Mouse (Mus musculus): Measurements from ENCODE around the gene Prss41. TPM values are rescaled to one million over a fixed set of nuclear protein-coding genes. Genes with fewer than 3 reads are reported as not detected.

Prss41 gene
- polyA plus RNA-seq, 1 experiment from 2014 or later = 1.1 TPM

DNA sequence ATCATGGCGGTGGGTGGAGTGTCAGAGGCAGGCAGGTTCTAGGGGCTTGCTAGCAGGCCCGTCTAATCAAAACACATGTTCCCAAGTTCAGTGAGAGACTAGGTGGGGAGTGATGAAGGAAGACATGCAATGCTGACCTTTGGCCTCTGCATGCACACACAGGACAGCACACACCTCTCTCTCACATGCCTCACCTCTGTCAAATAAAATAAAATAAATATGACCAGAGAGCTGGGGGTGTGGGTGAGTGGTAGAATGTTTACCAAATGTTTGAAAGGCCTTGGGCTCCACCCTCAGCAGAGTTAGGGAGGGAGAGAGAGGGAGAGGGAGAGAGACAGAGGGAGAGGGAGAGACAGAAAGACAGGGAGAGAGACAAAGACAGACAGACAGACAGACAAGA is 13.9 kb upstream of the Prss41 start:
- H3K36me3 ChIP-seq (ENCODE audit: control insufficient read depth, insufficient read depth, low read length) = no peaks in the 10 kb centered on the region
- H3K4me2 ChIP-seq (replicated peaks; ENCODE audit: low read depth, low read length) = no peak overlapping the region
- 61% methylated on average over 2 of the region's 2 CpGs for WGBS
- no peaks in the 10 kb centered on the region for H3K4me1 ChIP-seq (ENCODE audit: control insufficient read depth, insufficient read depth, low read length)
- no peak overlapping the region for H3K9ac ChIP-seq (replicated peaks; ENCODE audit: low read depth, low read length)
- no peak overlapping the region for H3K4me3 ChIP-seq (ENCODE audit: low read depth, low read length)
- no peaks in the 10 kb centered on the region for H3K9me3 ChIP-seq (ENCODE audit: control insufficient read depth, low read depth, low read length)
- H3K27me3 ChIP-seq (ENCODE audit: control insufficient read depth, insufficient read depth, low read length) = no peaks in the 10 kb centered on the region
- ATAC-seq (ENCODE audit: insufficient number of reproducible peaks, insufficient read depth, low FRiP score, low read depth) = peak; percentile 78
- H3K27ac ChIP-seq (ENCODE audit: low read length) = no peak overlapping the region; the same call in 1 of the 2 replicates

GRCm38 (mm10) chr17:23857193-23857592 is 13.2 kb upstream of the Prss41 start:
- Histone ChIP-seq H3K4me3 (ENCODE audit: low read depth, low read length) (no peak overlapping the region), H3K9me3 (ENCODE audit: control insufficient read depth, low read depth, low read length) (no peaks in the 10 kb centered on the region), H3K27ac (ENCODE audit: low read length) (no peak overlapping the region), H3K27me3 (ENCODE audit: control insufficient read depth, insufficient read depth, low read length) (no peaks in the 10 kb centered on the region), H3K9ac (replicated peaks; ENCODE audit: low read depth, low read length) (no peak overlapping the region), H3K36me3 (ENCODE audit: control insufficient read depth, insufficient read depth, low read length) (no peaks in the 10 kb centered on the region), H3K4me2 (replicated peaks; ENCODE audit: low read depth, low read length) (no peak overlapping the region), H3K4me1 (ENCODE audit: control insufficient read depth, insufficient read depth, low read length) (no peaks in the 10 kb centered on the region)
- no peak for ATAC-seq (ENCODE audit: insufficient number of reproducible peaks, insufficient read depth, low FRiP score, low read depth)
- WGBS = 85% methylated on average over 6 of the region's 6 CpGs

DNA sequence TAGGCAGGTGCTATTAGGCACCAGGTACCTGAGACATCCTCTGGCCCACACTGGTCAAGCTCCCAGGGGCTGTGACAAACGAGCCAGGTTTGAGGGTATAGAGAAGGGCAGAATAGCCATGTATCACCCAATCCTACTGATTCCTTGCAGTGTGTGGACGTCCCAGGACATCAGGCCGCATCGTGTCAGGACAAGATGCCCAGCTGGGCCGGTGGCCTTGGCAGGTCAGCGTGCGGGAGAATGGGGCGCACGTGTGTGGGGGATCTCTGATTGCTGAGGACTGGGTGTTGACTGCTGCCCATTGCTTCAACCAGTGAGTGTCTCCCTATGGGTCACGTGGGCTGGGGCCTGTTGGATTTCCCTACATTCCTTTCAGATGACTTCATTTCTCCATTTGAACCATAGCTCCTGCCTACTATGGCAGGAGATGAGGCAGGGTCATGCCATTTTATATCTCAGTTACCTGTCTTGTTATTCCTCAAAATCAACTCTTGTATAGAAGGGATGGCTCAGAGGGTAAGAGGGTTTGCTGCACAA is 10.3 kb upstream of the Prss41 start:
- Histone ChIP-seq H3K27me3 (ENCODE audit: control insufficient read depth, insufficient read depth, low read length) (no peaks in the 10 kb centered on the region), H3K4me2 (replicated peaks; ENCODE audit: low read depth, low read length) (no peak overlapping the region), H3K36me3 (ENCODE audit: control insufficient read depth, insufficient read depth, low read length) (no peaks in the 10 kb centered on the region), H3K9ac (replicated peaks; ENCODE audit: low read depth, low read length) (no peak overlapping the region), H3K9me3 (ENCODE audit: control insufficient read depth, low read depth, low read length) (no peaks in the 10 kb centered on the region), H3K27ac (ENCODE audit: low read length) (no peak overlapping the region), H3K4me1 (ENCODE audit: control insufficient read depth, insufficient read depth, low read length) (no peaks in the 10 kb centered on the region), H3K4me3 (ENCODE audit: low read depth, low read length) (no peak overlapping the region)
- WGBS = 87% methylated on average over 10 of the region's 10 CpGs
- no peak for ATAC-seq (ENCODE audit: insufficient number of reproducible peaks, insufficient read depth, low FRiP score, low read depth)

DNA sequence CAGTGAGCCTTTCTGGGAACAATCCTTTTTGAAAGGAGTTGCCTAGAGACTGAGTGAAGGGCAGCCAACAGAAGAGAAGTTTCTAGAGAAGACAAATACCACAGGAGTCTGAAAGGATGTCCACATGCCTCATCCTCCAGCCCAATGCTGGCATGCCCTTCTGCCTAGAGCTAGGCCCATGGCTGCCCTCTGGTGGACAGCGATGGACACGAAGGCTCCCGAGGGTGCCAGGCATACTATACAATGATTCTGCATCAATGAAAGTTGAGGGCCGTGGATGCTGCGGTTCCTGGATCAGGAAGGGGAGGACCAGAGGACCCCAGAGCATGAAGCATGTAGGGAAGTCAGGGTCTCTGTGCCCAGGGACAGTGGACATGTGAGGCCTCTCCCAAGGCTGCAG is 9.3 kb upstream of the Prss41 start:
- Histone ChIP-seq H3K9me3 (ENCODE audit: control insufficient read depth, low read depth, low read length) (no peaks in the 10 kb centered on the region), H3K9ac (replicated peaks; ENCODE audit: low read depth, low read length) (no peak overlapping the region), H3K27ac (ENCODE audit: low read length) (no peak overlapping the region), H3K4me3 (ENCODE audit: low read depth, low read length) (no peak overlapping the region), H3K4me2 (replicated peaks; ENCODE audit: low read depth, low read length) (no peak overlapping the region), H3K27me3 (ENCODE audit: control insufficient read depth, insufficient read depth, low read length) (no peaks in the 10 kb centered on the region), H3K4me1 (ENCODE audit: control insufficient read depth, insufficient read depth, low read length) (no peaks in the 10 kb centered on the region), H3K36me3 (ENCODE audit: control insufficient read depth, insufficient read depth, low read length) (no peaks in the 10 kb centered on the region)
- 40% methylated on average over 5 of the region's 5 CpGs for WGBS
- ATAC-seq (ENCODE audit: insufficient number of reproducible peaks, insufficient read depth, low FRiP score, low read depth) = no peak; the same call in 1 of the 2 replicates

DNA sequence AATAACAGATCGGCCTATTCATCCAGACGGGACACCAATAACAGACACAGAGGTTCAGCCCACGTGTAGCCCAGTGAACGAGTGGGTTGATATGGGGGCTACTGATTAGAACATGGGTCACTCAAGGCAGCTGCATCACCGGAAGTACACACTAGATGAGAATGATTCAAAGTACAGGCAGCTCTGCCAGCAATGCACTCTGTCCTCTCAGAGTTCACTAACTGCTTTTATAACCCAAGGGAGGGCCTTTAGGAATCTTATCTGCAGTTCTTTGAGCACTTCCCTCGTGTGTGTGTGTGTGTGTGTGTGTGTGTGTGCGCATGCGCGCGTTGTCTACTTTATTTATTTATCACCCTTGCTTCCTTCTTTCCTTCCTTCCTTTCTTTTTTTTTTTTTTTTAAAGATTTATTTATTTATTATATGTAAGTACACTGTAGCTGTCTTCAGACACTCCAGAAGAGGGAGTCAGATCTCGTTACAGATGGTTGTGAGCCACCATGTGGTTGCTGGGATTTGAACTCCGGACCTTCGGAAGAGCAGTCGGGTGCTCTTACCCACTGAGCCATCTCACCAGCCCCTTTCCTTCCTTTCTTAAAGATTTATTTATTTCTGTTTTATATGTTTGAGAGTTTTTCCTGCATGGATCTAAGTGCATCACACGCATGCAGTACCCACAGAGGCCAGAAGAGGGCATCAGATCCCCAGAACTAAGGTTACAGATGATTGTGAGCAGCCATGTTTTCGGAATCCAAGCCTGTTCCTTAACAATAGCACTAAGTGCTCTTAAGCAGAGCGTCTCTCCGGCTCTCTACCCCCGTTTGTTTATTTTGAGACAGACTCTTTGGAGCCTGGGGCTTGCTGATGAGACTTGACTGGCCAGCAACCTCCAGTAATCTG is 7.1 kb upstream of the Prss41 start:
- H3K4me2 ChIP-seq (replicated peaks; ENCODE audit: low read depth, low read length) = no peak overlapping the region
- H3K9me3 ChIP-seq (ENCODE audit: control insufficient read depth, low read depth, low read length) = no peaks in the 10 kb centered on the region
- H3K4me1 ChIP-seq (ENCODE audit: control insufficient read depth, insufficient read depth, low read length) = no peaks in the 10 kb centered on the region
- H3K27ac ChIP-seq (ENCODE audit: low read length) = no peak overlapping the region
- no peaks in the 10 kb centered on the region for H3K27me3 ChIP-seq (ENCODE audit: control insufficient read depth, insufficient read depth, low read length)
- no peak for ATAC-seq (ENCODE audit: insufficient number of reproducible peaks, insufficient read depth, low FRiP score, low read depth)
- no peak overlapping the region for H3K4me3 ChIP-seq (ENCODE audit: low read depth, low read length)
- no peaks in the 10 kb centered on the region for H3K36me3 ChIP-seq (ENCODE audit: control insufficient read depth, insufficient read depth, low read length)
- 55% methylated on average over 18 of the region's 19 CpGs for WGBS
- no peak overlapping the region for H3K9ac ChIP-seq (replicated peaks; ENCODE audit: low read depth, low read length)

DNA sequence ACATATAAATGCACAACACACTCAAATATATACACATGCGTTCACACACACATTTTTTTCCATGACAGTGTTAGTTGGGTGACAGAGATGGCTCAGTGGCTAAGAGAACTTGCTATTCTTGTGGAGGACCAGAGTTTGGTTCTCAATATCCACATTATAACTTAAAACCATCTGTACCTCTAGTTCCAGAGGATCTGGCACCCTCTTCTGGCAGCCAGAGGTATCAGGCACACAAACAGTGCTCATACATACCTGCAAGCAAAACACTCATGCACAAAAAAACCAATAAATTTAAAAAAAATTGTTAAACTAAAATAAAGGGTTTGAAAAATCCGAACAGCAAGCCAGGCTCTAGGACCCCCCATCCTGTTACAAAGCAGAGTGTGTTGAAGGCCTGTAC is 6.1 kb upstream of the Prss41 start:
- Histone ChIP-seq H3K36me3 (ENCODE audit: control insufficient read depth, insufficient read depth, low read length) (no peaks in the 10 kb centered on the region), H3K9me3 (ENCODE audit: control insufficient read depth, low read depth, low read length) (no peaks in the 10 kb centered on the region), H3K4me1 (ENCODE audit: control insufficient read depth, insufficient read depth, low read length) (no peaks in the 10 kb centered on the region), H3K4me2 (replicated peaks; ENCODE audit: low read depth, low read length) (no peak overlapping the region), H3K4me3 (ENCODE audit: low read depth, low read length) (no peak overlapping the region), H3K9ac (replicated peaks; ENCODE audit: low read depth, low read length) (no peak overlapping the region), H3K27me3 (ENCODE audit: control insufficient read depth, insufficient read depth, low read length) (no peaks in the 10 kb centered on the region), H3K27ac (ENCODE audit: low read length) (no peak overlapping the region)
- ATAC-seq (ENCODE audit: insufficient number of reproducible peaks, insufficient read depth, low FRiP score, low read depth) = no peak
- WGBS = 69% methylated on average over 2 of the region's 2 CpGs

DNA sequence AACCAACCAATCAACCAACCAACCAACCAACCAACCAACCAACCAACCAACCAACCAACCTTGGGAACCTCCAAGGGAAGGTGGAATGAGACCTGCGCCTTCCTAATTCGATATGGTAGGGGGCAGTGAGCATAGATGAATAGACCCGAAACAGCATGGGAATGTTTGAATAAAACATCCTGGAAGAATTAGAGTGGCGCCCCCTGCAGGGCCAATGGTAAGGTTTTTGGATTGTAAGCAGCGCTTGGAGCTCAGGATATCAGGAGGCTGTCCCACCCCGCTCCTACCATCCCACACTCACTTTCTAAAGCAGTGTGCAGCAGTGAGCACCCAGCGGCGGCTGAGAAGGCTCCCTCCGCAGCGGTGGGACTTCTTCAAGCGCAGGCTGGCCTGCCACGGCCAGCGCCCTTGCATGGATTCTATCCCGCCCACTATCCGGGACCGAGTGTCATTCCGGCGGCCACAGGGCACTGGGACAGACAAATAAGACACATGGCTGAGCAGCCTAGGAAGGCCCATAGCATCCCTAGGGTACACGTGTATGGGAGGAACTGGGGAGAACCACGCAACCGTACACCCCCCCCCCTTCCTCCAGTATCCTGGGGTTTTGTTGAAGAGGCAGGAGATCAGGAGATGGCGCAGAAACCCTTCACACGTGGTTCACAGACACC is 696 bp downstream of the Prss41 start:
- no peak overlapping the region for H3K9ac ChIP-seq (replicated peaks; ENCODE audit: low read depth, low read length)
- no peak overlapping the region for H3K4me2 ChIP-seq (replicated peaks; ENCODE audit: low read depth, low read length)
- H3K9me3 ChIP-seq (ENCODE audit: control insufficient read depth, low read depth, low read length) = no peaks in the 10 kb centered on the region
- H3K4me3 ChIP-seq (ENCODE audit: low read depth, low read length) = no peak overlapping the region
- WGBS = 49% methylated on average over 23 of the region's 23 CpGs
- ATAC-seq (ENCODE audit: insufficient number of reproducible peaks, insufficient read depth, low FRiP score, low read depth) = peak; percentile 28
- H3K27me3 ChIP-seq (ENCODE audit: control insufficient read depth, insufficient read depth, low read length) = no peaks in the 10 kb centered on the region
- no peak overlapping the region for H3K27ac ChIP-seq (ENCODE audit: low read length)
- H3K36me3 ChIP-seq (ENCODE audit: control insufficient read depth, insufficient read depth, low read length) = no peaks in the 10 kb centered on the region
- no peaks in the 10 kb centered on the region for H3K4me1 ChIP-seq (ENCODE audit: control insufficient read depth, insufficient read depth, low read length)

GRCm38 (mm10) chr17:23841145-23841544 is 2.8 kb downstream of the Prss41 start:
- no peak overlapping the region for H3K27ac ChIP-seq (ENCODE audit: low read length)
- no peak overlapping the region for H3K4me3 ChIP-seq (ENCODE audit: low read depth, low read length)
- no peak overlapping the region for H3K4me2 ChIP-seq (replicated peaks; ENCODE audit: low read depth, low read length)
- WGBS = 33% methylated on average over 4 of the region's 4 CpGs
- H3K36me3 ChIP-seq (ENCODE audit: control insufficient read depth, insufficient read depth, low read length) = no peaks in the 10 kb centered on the region
- no peak overlapping the region for H3K9ac ChIP-seq (replicated peaks; ENCODE audit: low read depth, low read length)
- no peak for ATAC-seq (ENCODE audit: insufficient number of reproducible peaks, insufficient read depth, low FRiP score, low read depth)
- H3K9me3 ChIP-seq (ENCODE audit: control insufficient read depth, low read depth, low read length) = no peaks in the 10 kb centered on the region
- H3K4me1 ChIP-seq (ENCODE audit: control insufficient read depth, insufficient read depth, low read length) = no peaks in the 10 kb centered on the region
- H3K27me3 ChIP-seq (ENCODE audit: control insufficient read depth, insufficient read depth, low read length) = no peaks in the 10 kb centered on the region

Measured in stomach, embryonic 14.5 days (tissue).